31 mouse cellular contexts compared by ENCODE assay signal in the genomic region with DNA sequence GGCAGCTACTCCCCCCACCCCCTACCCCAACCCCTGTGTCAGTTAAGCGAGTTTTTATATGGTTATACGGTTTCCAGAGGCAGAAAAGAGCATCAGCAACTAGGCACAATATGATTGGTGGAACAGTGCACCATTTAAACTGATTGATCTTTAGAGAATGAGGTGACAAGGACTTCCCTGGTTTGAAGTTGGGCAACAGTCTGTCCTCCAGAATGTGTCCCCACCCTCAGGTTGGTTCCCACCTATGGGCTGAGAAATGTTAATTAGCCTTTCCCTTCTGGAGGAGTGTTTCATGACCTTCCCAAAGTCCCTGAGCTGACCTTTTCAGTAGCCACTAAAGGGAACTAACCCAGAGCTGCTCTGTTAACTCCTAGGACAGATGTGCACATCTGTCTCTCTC. TPM values are rescaled to one million over a fixed set of nuclear protein-coding genes. Genes with fewer than 3 reads are reported as not detected.
DNase-seq lines count a peak whose midpoint lies in the region; ATAC-seq lines count a peak whose summit lies in the region.
"Had no signal": no experiment of that assay in that cellular context is flagged by ENCODE, and none has a peak within 500 bp of the region (broad histone marks: within the 10 kb centered on the region; RNA-seq: fewer than 3 reads in every experiment).

No protein-coding gene starts in this region.

- peak; percentile 18 for DNase-seq in embryo, embryonic 10.5 days (ENCODE audit: low spot score)
- no peak for DNase-seq in embryo, embryonic 10 days (ENCODE audit: low spot score)
- DNase-seq in hindbrain, embryonic 14.5 days (ENCODE audit: low spot score), result no peak
- DNase-seq in neural tube, embryonic 10.5 days (ENCODE audit: extremely low spot score, low spot score), result no peak
- no peak for DNase-seq in midbrain, embryonic 14.5 days
- DNase-seq in kidney, adult 18-20 months, result no peak
- DNase-seq: adrenal gland, postnatal 10 days; cerebellum, adult 8-10 months; cerebellum, postnatal 36 days; gastrocnemius, postnatal 25 days; heart, adult 18-20 months; kidney, adult 9 months; kidney, postnatal 14 days; layer of hippocampus, adult 9-11 months; liver, embryonic 13.5 days; lung, adult 2 months; lung, postnatal 10 days; right cerebral cortex, postnatal 25 days; spleen, adult 18-20 months; thymus, postnatal 14 days had no signal

- no peak overlapping the region for H3K9ac ChIP-seq in hindbrain, embryonic 12.5 days
- H3K9ac ChIP-seq in hindbrain, embryonic 14.5 days, result no peak overlapping the region
- no peak overlapping the region for H3K9ac ChIP-seq in neural tube, embryonic 12.5 days
- no peak overlapping the region for H3K9ac ChIP-seq in midbrain, embryonic 14.5 days (replicated peaks; ENCODE audit: low read length)
- H3K9ac ChIP-seq: embryonic facial prominence, embryonic 15.5 days; forebrain, embryonic 13.5 days; heart, embryonic 13.5 days; limb, embryonic 15.5 days; liver, embryonic 13.5 days had no signal

- no peaks in the 10 kb centered on the region for H3K36me3 ChIP-seq in hindbrain, embryonic 12.5 days
- H3K36me3 ChIP-seq in hindbrain, embryonic 14.5 days (replicated peaks; ENCODE audit: control insufficient read depth, insufficient read depth), result no peaks in the 10 kb centered on the region
- H3K36me3 ChIP-seq in neural tube, embryonic 12.5 days, result no peaks in the 10 kb centered on the region
- no peaks in the 10 kb centered on the region for H3K36me3 ChIP-seq in midbrain, embryonic 14.5 days (ENCODE audit: control insufficient read depth, insufficient read depth, low read length)
- H3K36me3 ChIP-seq: embryonic facial prominence, embryonic 10.5 days; embryonic facial prominence, embryonic 15.5 days; heart, embryonic 13.5 days; limb, embryonic 10.5 days; limb, embryonic 15.5 days; liver, embryonic 13.5 days had no signal

- peaks cover 26% of the 10 kb centered on the region for H3K27me3 ChIP-seq in hindbrain, embryonic 12.5 days
- peaks cover 13% of the 10 kb centered on the region; the same call in 1 of the 2 replicates for H3K27me3 ChIP-seq in hindbrain, embryonic 14.5 days (ENCODE audit: control insufficient read depth, insufficient read depth, low read length)
- 0 out of 2 replicates have a peak, but pooled peaks cover 6% of the 10 kb centered on the region for H3K27me3 ChIP-seq in neural tube, embryonic 12.5 days (replicated peaks)
- H3K27me3 ChIP-seq in midbrain, embryonic 14.5 days (ENCODE audit: control insufficient read depth, insufficient read depth, low read length), result no peaks in the 10 kb centered on the region
- H3K27me3 ChIP-seq: CH12.LX; embryonic facial prominence, embryonic 15.5 days; heart, embryonic 13.5 days; limb, embryonic 15.5 days; liver, embryonic 13.5 days had no signal

- no peak overlapping the region for H3K4me3 ChIP-seq in hindbrain, embryonic 12.5 days
- no peak overlapping the region for H3K4me3 ChIP-seq in hindbrain, embryonic 14.5 days (replicated peaks; ENCODE audit: low read length)
- H3K4me3 ChIP-seq in neural tube, embryonic 12.5 days, result no peak overlapping the region
- H3K4me3 ChIP-seq in midbrain, embryonic 14.5 days (replicated peaks; ENCODE audit: low read depth, low read length), result no peak overlapping the region
- H3K4me3 ChIP-seq: embryonic facial prominence, embryonic 10.5 days; embryonic facial prominence, embryonic 15.5 days; forebrain, embryonic 13.5 days; heart, embryonic 13.5 days; limb, embryonic 10.5 days; limb, embryonic 15.5 days; liver, embryonic 13.5 days had no signal

- 7% methylated on average over 2 of the region's 2 CpGs for WGBS in hindbrain, embryonic 12.5 days
- 14% methylated on average over 2 of the region's 2 CpGs for WGBS in hindbrain, embryonic 14.5 days
- 10% methylated on average over 2 of the region's 2 CpGs for WGBS in neural tube, embryonic 12.5 days
- WGBS in midbrain, embryonic 14.5 days, result 9% methylated on average over 2 of the region's 2 CpGs

- no peak overlapping the region for H3K27ac ChIP-seq in hindbrain, embryonic 12.5 days
- no peak overlapping the region for H3K27ac ChIP-seq in hindbrain, embryonic 14.5 days
- H3K27ac ChIP-seq in neural tube, embryonic 12.5 days, result no peak overlapping the region
- H3K27ac ChIP-seq in midbrain, embryonic 14.5 days (replicated peaks; ENCODE audit: low read depth, low read length), result no peak overlapping the region
- H3K27ac ChIP-seq: embryonic facial prominence, embryonic 10.5 days; embryonic facial prominence, embryonic 15.5 days; forebrain, embryonic 13.5 days; heart, embryonic 13.5 days; limb, embryonic 10.5 days; limb, embryonic 15.5 days; liver, embryonic 13.5 days; macrophage had no signal

- H3K4me2 ChIP-seq in hindbrain, embryonic 12.5 days (replicated peaks), result no peak overlapping the region
- H3K4me2 ChIP-seq in hindbrain, embryonic 14.5 days (replicated peaks), result no peak overlapping the region
- H3K4me2 ChIP-seq in neural tube, embryonic 12.5 days (replicated peaks), result no peak overlapping the region
- H3K4me2 ChIP-seq in midbrain, embryonic 14.5 days (ENCODE audit: low read length), result no peak overlapping the region
- H3K4me2 ChIP-seq: embryonic facial prominence, embryonic 15.5 days; forebrain, embryonic 13.5 days; heart, embryonic 13.5 days; limb, embryonic 15.5 days; liver, embryonic 13.5 days had no signal

- no peaks in the 10 kb centered on the region; the same call in 1 of the 2 replicates for H3K9me3 ChIP-seq in hindbrain, embryonic 12.5 days (replicated peaks)
- no peaks in the 10 kb centered on the region for H3K9me3 ChIP-seq in hindbrain, embryonic 14.5 days (ENCODE audit: control insufficient read depth, low read length)
- no peaks in the 10 kb centered on the region for H3K9me3 ChIP-seq in neural tube, embryonic 12.5 days
- no peaks in the 10 kb centered on the region for H3K9me3 ChIP-seq in midbrain, embryonic 14.5 days (ENCODE audit: control insufficient read depth, low read length)
- H3K9me3 ChIP-seq: embryonic facial prominence, embryonic 10.5 days; embryonic facial prominence, embryonic 15.5 days; forebrain, embryonic 13.5 days; heart, embryonic 13.5 days; limb, embryonic 10.5 days; limb, embryonic 15.5 days; liver, embryonic 13.5 days had no signal

- peaks cover 4% of the 10 kb centered on the region; the same call in 1 of the 2 replicates for H3K4me1 ChIP-seq in hindbrain, embryonic 12.5 days
- no peaks in the 10 kb centered on the region for H3K4me1 ChIP-seq in hindbrain, embryonic 14.5 days (replicated peaks; ENCODE audit: control insufficient read depth, insufficient read depth, low read length)
- peaks cover 5% of the 10 kb centered on the region; the same call in 1 of the 2 replicates for H3K4me1 ChIP-seq in neural tube, embryonic 12.5 days
- peaks cover 9% of the 10 kb centered on the region; the same call in 1 of the 2 replicates for H3K4me1 ChIP-seq in midbrain, embryonic 14.5 days (ENCODE audit: control insufficient read depth, insufficient read depth, low read length)
- H3K4me1 ChIP-seq: embryonic facial prominence, embryonic 15.5 days; limb, embryonic 10.5 days; limb, embryonic 15.5 days; liver, embryonic 13.5 days had no signal

- ATAC-seq in hindbrain, embryonic 12.5 days (ENCODE audit: low FRiP score), result peak; percentile 43; the same call in 1 of the 2 replicates
- ATAC-seq in hindbrain, embryonic 14.5 days (ENCODE audit: low FRiP score), result no peak
- 0 out of 2 replicates have a peak, but pooled peaks have one; percentile 25 for ATAC-seq in neural tube, embryonic 12.5 days (ENCODE audit: low FRiP score, low read depth)
- peak; percentile 37; the same call in 1 of the 2 replicates for ATAC-seq in midbrain, embryonic 14.5 days (ENCODE audit: low FRiP score, low TSS enrichment)
- ATAC-seq: forebrain, embryonic 13.5 days; intestine, embryonic 16.5 days had no signal

RNA-seq across cellular contexts. Expression of a gene that starts 58.6 kb away (rescaled TPM):
- polyA plus RNA-seq in hindbrain, embryonic 12.5 days (2016; fragmentation: Nextera tagmentation; extraction: Ambion mirVana), result 8.5 and 10.9 TPM in 2 replicates
- 16.1 and 17.5 TPM in 2 replicates for polyA plus RNA-seq in hindbrain, embryonic 14.5 days (2014; fragmentation: Nextera tagmentation; extraction: Ambion mirVana)
- polyA plus RNA-seq in neural tube, embryonic 12.5 days (2016; fragmentation: Nextera tagmentation; extraction: Ambion mirVana), result 9.2 and 11.1 TPM in 2 replicates
- polyA plus RNA-seq in midbrain, embryonic 14.5 days (2014; fragmentation: Nextera tagmentation; extraction: Ambion mirVana), result 14.1 and 14.4 TPM in 2 replicates

RNA-seq across cellular contexts. Expression of a gene that starts 58.7 kb away (rescaled TPM):
- polyA plus RNA-seq in hindbrain, embryonic 12.5 days (2016; fragmentation: Nextera tagmentation; extraction: Ambion mirVana), result 5.4 and 5.6 TPM in 2 replicates
- polyA plus RNA-seq in hindbrain, embryonic 14.5 days (2014; fragmentation: Nextera tagmentation; extraction: Ambion mirVana), result 7.5 and 8.7 TPM in 2 replicates
- 4.6 and 5.3 TPM in 2 replicates for polyA plus RNA-seq in neural tube, embryonic 12.5 days (2016; fragmentation: Nextera tagmentation; extraction: Ambion mirVana)
- polyA plus RNA-seq in midbrain, embryonic 14.5 days (2014; fragmentation: Nextera tagmentation; extraction: Ambion mirVana), result 5.6 and 7.5 TPM in 2 replicates
